ENCODE assay signal across 8 mouse cellular contexts in genomic region chr16:30308616-30309394, GRCm38 (mm10). TPM values are rescaled to one million over a fixed set of nuclear protein-coding genes. Genes with fewer than 3 reads are reported as not detected.
DNase-seq lines count a peak whose midpoint lies in the region; ATAC-seq lines count a peak whose summit lies in the region.

No protein-coding gene starts in this region.

- DNase-seq in CD4-positive helper T cell, adult 2 months (ENCODE audit: low read depth, low spot score): peak; percentile 78
- peak; percentile 51 for DNase-seq in adrenal gland, postnatal 14 days
- peak; percentile 29 to 30 for DNase-seq in heart, postnatal 10 days
- DNase-seq in kidney, postnatal 36 days: peak; percentile 8 to 55
- DNase-seq in neural tube, embryonic 11.5 days (ENCODE audit: low spot score): peak; percentile 69
- peak; percentile 66 for DNase-seq in testis, postnatal 14 days (ENCODE audit: low spot score)

- H3K27me3 ChIP-seq in embryonic facial prominence, embryonic 12.5 days: peaks cover 62% of the 10 kb centered on the region
- H3K27me3 ChIP-seq in liver, embryonic 16.5 days (ENCODE audit: control insufficient read depth, insufficient read depth, low read depth, low read length): peaks cover 33% of the 10 kb centered on the region
- peaks cover 51% of the 10 kb centered on the region for H3K27me3 ChIP-seq in neural tube, embryonic 11.5 days (ENCODE audit: control insufficient read depth, insufficient read depth, low read length)

- H3K4me3 ChIP-seq in embryonic facial prominence, embryonic 12.5 days: peak overlapping the region; percentile 59
- H3K4me3 ChIP-seq in liver, embryonic 16.5 days (ENCODE audit: low read depth, low read length): peak overlapping the region; percentile 61
- H3K4me3 ChIP-seq in neural tube, embryonic 11.5 days (ENCODE audit: low read depth, low read length): peak overlapping the region; percentile 54

- H3K9ac ChIP-seq in embryonic facial prominence, embryonic 12.5 days: peak overlapping the region; percentile 61
- H3K9ac ChIP-seq in liver, embryonic 16.5 days (ENCODE audit: low read depth, low read length): peak overlapping the region; percentile 6; the same call in 1 of the 2 replicates
- H3K9ac ChIP-seq in neural tube, embryonic 11.5 days (ENCODE audit: low read length): peak overlapping the region; percentile 49

- intact Hi-C loops in heart, postnatal 10 days (cut with DNase I): no loop called here

- H3K9me3 ChIP-seq in embryonic facial prominence, embryonic 12.5 days: no peaks in the 10 kb centered on the region
- no peaks in the 10 kb centered on the region for H3K9me3 ChIP-seq in liver, embryonic 16.5 days (replicated peaks; ENCODE audit: control insufficient read depth, low read length)
- no peaks in the 10 kb centered on the region for H3K9me3 ChIP-seq in neural tube, embryonic 11.5 days (ENCODE audit: control insufficient read depth, low read length)

- H3K4me2 ChIP-seq in embryonic facial prominence, embryonic 12.5 days (replicated peaks): peak overlapping the region; percentile 100
- peak overlapping the region; percentile 86 for H3K4me2 ChIP-seq in liver, embryonic 16.5 days (ENCODE audit: low read depth, low read length)
- H3K4me2 ChIP-seq in neural tube, embryonic 11.5 days (ENCODE audit: low read depth): peak overlapping the region; percentile 97

- no peak overlapping the region for H3K27ac ChIP-seq in embryonic facial prominence, embryonic 12.5 days
- no peak overlapping the region for H3K27ac ChIP-seq in liver, embryonic 16.5 days (ENCODE audit: low read length)
- H3K27ac ChIP-seq in neural tube, embryonic 11.5 days (ENCODE audit: low read depth, low read length): no peak overlapping the region

- peaks cover 15% of the 10 kb centered on the region for H3K4me1 ChIP-seq in embryonic facial prominence, embryonic 12.5 days
- H3K4me1 ChIP-seq in liver, embryonic 16.5 days (ENCODE audit: control insufficient read depth, low read depth, low read length): peaks cover 26% of the 10 kb centered on the region
- peaks cover 16% of the 10 kb centered on the region for H3K4me1 ChIP-seq in neural tube, embryonic 11.5 days (ENCODE audit: control insufficient read depth, insufficient read depth, low read length)

- no peaks in the 10 kb centered on the region for H3K36me3 ChIP-seq in embryonic facial prominence, embryonic 12.5 days
- H3K36me3 ChIP-seq in liver, embryonic 16.5 days (ENCODE audit: control insufficient read depth, insufficient read depth): no peaks in the 10 kb centered on the region
- H3K36me3 ChIP-seq in neural tube, embryonic 11.5 days (ENCODE audit: control insufficient read depth, insufficient read depth, low read length): no peaks in the 10 kb centered on the region

- under 1% methylated on average over 72 of the region's 72 CpGs for WGBS in embryonic facial prominence, embryonic 12.5 days
- WGBS in liver, embryonic 16.5 days (ENCODE audit: insufficient replicate concordance): under 1% methylated on average over 72 of the region's 72 CpGs
- WGBS in neural tube, embryonic 11.5 days: under 1% methylated on average over 72 of the region's 72 CpGs

- peak; percentile 65; the same call in 1 of the 2 replicates for ATAC-seq in embryonic facial prominence, embryonic 12.5 days (ENCODE audit: insufficient number of reproducible peaks, insufficient read depth, low FRiP score, low TSS enrichment)
- peak; percentile 66 for ATAC-seq in liver, embryonic 16.5 days (ENCODE audit: low read depth)
- ATAC-seq in neural tube, embryonic 11.5 days (ENCODE audit: insufficient read depth, low FRiP score, low TSS enrichment): no peak

RNA-seq across cellular contexts. Expression of gene Gp5, which starts 1.8 kb away (rescaled TPM):
- 0.64 and 0.78 TPM in 2 replicates for total RNA-seq in adrenal gland, postnatal 14 days (2021)
- polyA plus RNA-seq in embryonic facial prominence, embryonic 12.5 days (2016; fragmentation: Nextera tagmentation; extraction: Ambion mirVana): 1.7 and 1.9 TPM in 2 replicates
- under 1 TPM; 0.42 to 0.67 TPM for total RNA-seq in heart, postnatal 10 days (2021)
- polyA plus RNA-seq in liver, embryonic 16.5 days (2015; fragmentation: Nextera tagmentation; extraction: Ambion mirVana): 9.3 and 10.5 TPM in 2 replicates
- polyA plus RNA-seq in neural tube, embryonic 11.5 days (2014; fragmentation: Nextera tagmentation; extraction: Ambion mirVana): 2.4 and 2.5 TPM in 2 replicates

RNA-seq across cellular contexts. Expression of gene Lrrc15, which starts 25.7 kb away (rescaled TPM):
- 0.15 TPM in 2 replicates for total RNA-seq in adrenal gland, postnatal 14 days (2021)
- 1.1 and 1.2 TPM in 2 replicates for polyA plus RNA-seq in embryonic facial prominence, embryonic 12.5 days (2016; fragmentation: Nextera tagmentation; extraction: Ambion mirVana)
- total RNA-seq in heart, postnatal 10 days (2021): under 1 TPM; 0.60 to 0.65 TPM
- polyA plus RNA-seq in liver, embryonic 16.5 days (2015; fragmentation: Nextera tagmentation; extraction: Ambion mirVana): 0.02 and 0.04 TPM in 2 replicates
- polyA plus RNA-seq in neural tube, embryonic 11.5 days (2014; fragmentation: Nextera tagmentation; extraction: Ambion mirVana): 0.23 and 0.33 TPM in 2 replicates

RNA-seq across cellular contexts. Expression of gene Cpn2, which starts 41.5 kb away (rescaled TPM):
- total RNA-seq in adrenal gland, postnatal 14 days (2021): 7.5 and 28.6 TPM in 2 replicates
- not detected in 2 replicates for polyA plus RNA-seq in embryonic facial prominence, embryonic 12.5 days (2016; fragmentation: Nextera tagmentation; extraction: Ambion mirVana)
- under 1 TPM; 0.30 to 0.67 TPM for total RNA-seq in heart, postnatal 10 days (2021)
- 3.4 and 3.9 TPM in 2 replicates for polyA plus RNA-seq in liver, embryonic 16.5 days (2015; fragmentation: Nextera tagmentation; extraction: Ambion mirVana)
- polyA plus RNA-seq in neural tube, embryonic 11.5 days (2014; fragmentation: Nextera tagmentation; extraction: Ambion mirVana): not detected in 2 replicates

Comparison
In these comparisons a context has a peak if more than half of its experiments do, and no peak if none do; other contexts are left out.
1. H3K9ac ChIP-seq: peak in every context shown above with its lines; median percentile 61 in embryonic facial prominence, embryonic 12.5 days; 49 in neural tube, embryonic 11.5 days; 6 in liver, embryonic 16.5 days.